Mouse (Mus musculus): ENCODE measurements around the gene Cacna1b. TPM values are rescaled to one million over a fixed set of nuclear protein-coding genes. Genes with fewer than 3 reads are reported as not detected.

Cacna1b gene
- total RNA-seq (2014; rRNA removed) (0.07 TPM in 1 of 2 replicates, not detected in the other), polyA plus RNA-seq (2012; rRNA removed) (not detected in 2 replicates)

- no peak within 1 kb of the TSS for H3K9ac ChIP-seq (ENCODE audit: low read depth, low read length)
- peaks cover 24% of the 10 kb centered on the region for H3K27me3 ChIP-seq (ENCODE audit: control insufficient read depth, insufficient read depth, low read length)
- H3K4me1 ChIP-seq (ENCODE audit: control insufficient read depth, insufficient read depth, low read length), result 0 out of 2 replicates have a peak, but pooled peaks cover 1% of the 10 kb centered on the region
- H3K4me3 ChIP-seq (ENCODE audit: insufficient read depth, low read depth, low read length), result no peak within 1 kb of the TSS
- H3K27ac ChIP-seq (replicated peaks; ENCODE audit: insufficient read depth, low read depth, low read length), result no peak within 1 kb of the TSS
- H3K36me3 ChIP-seq (ENCODE audit: control insufficient read depth, insufficient read depth, low read length), result no peaks in the 10 kb centered on the region
- no peaks in the 10 kb centered on the region for H3K79me2 ChIP-seq (ENCODE audit: control insufficient read depth, insufficient read depth, low read length)
- no peak for TF ChIP-seq POLR2A (IDR thresholded peaks at IDR 0.05; ENCODE audit: extremely low read depth, insufficient read depth, low read length)
- no peak for TF ChIP-seq CTCF (IDR thresholded peaks at IDR 0.05; ENCODE audit: low read depth, low read length)
- DNase-seq (ENCODE audit: extremely low read depth, low read depth, low spot score), result no peak
- WGBS, result 1% methylated on average over 42 of the region's 42 CpGs
Observed at GRCm38 (mm10) chr2:24763115-24763557, at the start of gene Cacna1b. TSS of gene Cacna1b (minus strand) at chr2:24763152.

GRCm38 (mm10) chr2:24809746-24810145, 46.8 kb upstream of the Cacna1b start:
- peaks cover 48% of the 10 kb centered on the region for H3K36me3 ChIP-seq (ENCODE audit: control insufficient read depth, insufficient read depth, low read length)
- H3K4me1 ChIP-seq (ENCODE audit: control insufficient read depth, insufficient read depth, low read length), result no peaks in the 10 kb centered on the region
- no peak for TF ChIP-seq CTCF (IDR thresholded peaks at IDR 0.05; ENCODE audit: low read depth, low read length)
- no peak for TF ChIP-seq POLR2A (IDR thresholded peaks at IDR 0.05; ENCODE audit: extremely low read depth, insufficient read depth, low read length)
- H3K4me3 ChIP-seq (ENCODE audit: insufficient read depth, low read depth, low read length), result no peak overlapping the region
- H3K79me2 ChIP-seq (ENCODE audit: control insufficient read depth, insufficient read depth, low read length), result no peaks in the 10 kb centered on the region
- H3K27ac ChIP-seq (replicated peaks; ENCODE audit: insufficient read depth, low read depth, low read length), result no peak overlapping the region
- no peaks in the 10 kb centered on the region for H3K27me3 ChIP-seq (ENCODE audit: control insufficient read depth, insufficient read depth, low read length)
- 78% methylated on average over 3 of the region's 3 CpGs for WGBS
- no peak for DNase-seq (ENCODE audit: extremely low read depth, low read depth, low spot score)
- H3K9ac ChIP-seq (ENCODE audit: low read depth, low read length), result no peak overlapping the region

- Histone ChIP-seq H3K4me1 (ENCODE audit: control insufficient read depth, insufficient read depth, low read length) (no peaks in the 10 kb centered on the region), H3K36me3 (ENCODE audit: control insufficient read depth, insufficient read depth, low read length) (peaks cover 50% of the 10 kb centered on the region), H3K9ac (ENCODE audit: low read depth, low read length) (no peak overlapping the region), H3K27me3 (ENCODE audit: control insufficient read depth, insufficient read depth, low read length) (no peaks in the 10 kb centered on the region), H3K79me2 (ENCODE audit: control insufficient read depth, insufficient read depth, low read length) (no peaks in the 10 kb centered on the region), H3K27ac (replicated peaks; ENCODE audit: insufficient read depth, low read depth, low read length) (no peak overlapping the region), H3K4me3 (ENCODE audit: insufficient read depth, low read depth, low read length) (no peak overlapping the region)
- TF ChIP-seq POLR2A (IDR thresholded peaks at IDR 0.05; ENCODE audit: extremely low read depth, insufficient read depth, low read length), result no peak
- no peak for TF ChIP-seq CTCF (IDR thresholded peaks at IDR 0.05; ENCODE audit: low read depth, low read length)
- no peak for DNase-seq (ENCODE audit: extremely low read depth, low read depth, low spot score)
- WGBS, result 97% methylated on average over 10 of the region's 10 CpGs
Observed at GRCm38 (mm10) chr2:24807691-24808090, 44.7 kb upstream of the Cacna1b start.

GRCm38 (mm10) chr2:24807036-24807435, 44.1 kb upstream of the Cacna1b start:
- Histone ChIP-seq H3K27me3 (ENCODE audit: control insufficient read depth, insufficient read depth, low read length) (no peaks in the 10 kb centered on the region), H3K4me3 (ENCODE audit: insufficient read depth, low read depth, low read length) (no peak overlapping the region), H3K36me3 (ENCODE audit: control insufficient read depth, insufficient read depth, low read length) (peaks cover 51% of the 10 kb centered on the region), H3K27ac (replicated peaks; ENCODE audit: insufficient read depth, low read depth, low read length) (no peak overlapping the region), H3K9ac (ENCODE audit: low read depth, low read length) (no peak overlapping the region), H3K4me1 (ENCODE audit: control insufficient read depth, insufficient read depth, low read length) (no peaks in the 10 kb centered on the region), H3K79me2 (ENCODE audit: control insufficient read depth, insufficient read depth, low read length) (no peaks in the 10 kb centered on the region)
- 92% methylated on average over 3 of the region's 3 CpGs for WGBS
- no peak for DNase-seq (ENCODE audit: extremely low read depth, low read depth, low spot score)
- no peak for TF ChIP-seq CTCF (IDR thresholded peaks at IDR 0.05; ENCODE audit: low read depth, low read length)
- no peak for TF ChIP-seq POLR2A (IDR thresholded peaks at IDR 0.05; ENCODE audit: extremely low read depth, insufficient read depth, low read length)

- WGBS, result 86% methylated on average over 6 of the region's 6 CpGs
Observed at GRCm38 (mm10) chr2:24806143-24806542, 43.2 kb upstream of the Cacna1b start.

GRCm38 (mm10) chr2:24805621-24806020, 42.7 kb upstream of the Cacna1b start:
- no peaks in the 10 kb centered on the region for H3K27me3 ChIP-seq (ENCODE audit: control insufficient read depth, insufficient read depth, low read length)
- no peak for DNase-seq (ENCODE audit: extremely low read depth, low read depth, low spot score)
- H3K4me1 ChIP-seq (ENCODE audit: control insufficient read depth, insufficient read depth, low read length), result no peaks in the 10 kb centered on the region
- peaks cover 54% of the 10 kb centered on the region for H3K36me3 ChIP-seq (ENCODE audit: control insufficient read depth, insufficient read depth, low read length)
- no peak for TF ChIP-seq POLR2A (IDR thresholded peaks at IDR 0.05; ENCODE audit: extremely low read depth, insufficient read depth, low read length)
- TF ChIP-seq CTCF (IDR thresholded peaks at IDR 0.05; ENCODE audit: low read depth, low read length), result no peak
- no peak overlapping the region for H3K4me3 ChIP-seq (ENCODE audit: insufficient read depth, low read depth, low read length)
- H3K27ac ChIP-seq (replicated peaks; ENCODE audit: insufficient read depth, low read depth, low read length), result no peak overlapping the region
- H3K79me2 ChIP-seq (ENCODE audit: control insufficient read depth, insufficient read depth, low read length), result no peaks in the 10 kb centered on the region
- WGBS, result 98% methylated on average over 4 of the region's 4 CpGs
- H3K9ac ChIP-seq (ENCODE audit: low read depth, low read length), result no peak overlapping the region

More at GRCm38 (mm10) chr2:24806143-24806542, 43.2 kb upstream of the Cacna1b start:
- no peak overlapping the region for H3K9ac ChIP-seq (ENCODE audit: low read depth, low read length)
- H3K36me3 ChIP-seq (ENCODE audit: control insufficient read depth, insufficient read depth, low read length), result peaks cover 53% of the 10 kb centered on the region
- TF ChIP-seq POLR2A (IDR thresholded peaks at IDR 0.05; ENCODE audit: extremely low read depth, insufficient read depth, low read length), result no peak
- TF ChIP-seq CTCF (IDR thresholded peaks at IDR 0.05; ENCODE audit: low read depth, low read length), result no peak
- no peaks in the 10 kb centered on the region for H3K4me1 ChIP-seq (ENCODE audit: control insufficient read depth, insufficient read depth, low read length)
- no peak overlapping the region for H3K27ac ChIP-seq (replicated peaks; ENCODE audit: insufficient read depth, low read depth, low read length)
- DNase-seq (ENCODE audit: extremely low read depth, low read depth, low spot score), result no peak
- H3K4me3 ChIP-seq (ENCODE audit: insufficient read depth, low read depth, low read length), result no peak overlapping the region
- H3K27me3 ChIP-seq (ENCODE audit: control insufficient read depth, insufficient read depth, low read length), result no peaks in the 10 kb centered on the region
- no peaks in the 10 kb centered on the region for H3K79me2 ChIP-seq (ENCODE audit: control insufficient read depth, insufficient read depth, low read length)

Data from liver, adult 2 months (tissue).